In genomic region chr10:18525726-18526125, GRCm38 (mm10) we compare ENCODE assay signal across 12 mouse cellular contexts. TPM values are rescaled to one million over a fixed set of nuclear protein-coding genes. Genes with fewer than 3 reads are reported as not detected.
DNase-seq lines count a peak whose midpoint lies in the region; ATAC-seq and TF ChIP-seq lines count a peak whose summit lies in the region.
"Had no signal": no experiment of that assay in that cellular context is flagged by ENCODE, and none has a peak within 500 bp of the region (broad histone marks: within the 10 kb centered on the region; RNA-seq: fewer than 3 reads in every experiment).

No protein-coding gene starts in this region.

- no peak for TF ChIP-seq CTCF in layer of hippocampus, adult 2 months (conservative IDR thresholded peaks at IDR 0.05)

- ATAC-seq in embryonic facial prominence, embryonic 13.5 days (ENCODE audit: insufficient number of reproducible peaks, insufficient read depth, low FRiP score, low TSS enrichment, low read depth), result no peak
- peak; percentile 28; the same call in 1 of the 2 replicates for ATAC-seq in midbrain, embryonic 14.5 days (ENCODE audit: low FRiP score, low TSS enrichment)
- no peak for ATAC-seq in liver, embryonic 11.5 days (replicated peaks; ENCODE audit: low FRiP score)

- H3K36me3 ChIP-seq in embryonic facial prominence, embryonic 13.5 days, result peaks cover 29% of the 10 kb centered on the region
- peaks cover 40% of the 10 kb centered on the region for H3K36me3 ChIP-seq in midbrain, embryonic 14.5 days (ENCODE audit: control insufficient read depth, insufficient read depth, low read length)
- H3K36me3 ChIP-seq in liver, embryonic 11.5 days (ENCODE audit: control insufficient read depth, insufficient read depth, low read length), result 0 out of 2 replicates have a peak, but pooled peaks cover 2% of the 10 kb centered on the region
- H3K36me3 ChIP-seq: liver, embryonic 15.5 days had no signal

- 28% methylated on average over 9 of the region's 9 CpGs for WGBS in embryonic facial prominence, embryonic 13.5 days
- WGBS in midbrain, embryonic 14.5 days, result 64% methylated on average over 9 of the region's 9 CpGs
- 64% methylated on average over 9 of the region's 9 CpGs for WGBS in liver, embryonic 11.5 days

- peak overlapping the region; percentile 11; the same call in 1 of the 2 replicates for H3K9ac ChIP-seq in embryonic facial prominence, embryonic 13.5 days
- no peak overlapping the region for H3K9ac ChIP-seq in midbrain, embryonic 14.5 days (replicated peaks; ENCODE audit: low read length)
- no peak overlapping the region for H3K9ac ChIP-seq in liver, embryonic 11.5 days (ENCODE audit: low read depth, low read length)
- H3K9ac ChIP-seq: liver, embryonic 15.5 days had no signal

- H3K27ac ChIP-seq in layer of hippocampus, adult 2 months, result peak overlapping the region; percentile 91
- H3K27ac ChIP-seq in embryonic facial prominence, embryonic 13.5 days, result peak overlapping the region; percentile 33; the same call in 1 of the 2 replicates
- H3K27ac ChIP-seq in midbrain, embryonic 14.5 days (replicated peaks; ENCODE audit: low read depth, low read length), result no peak overlapping the region
- no peak overlapping the region for H3K27ac ChIP-seq in liver, embryonic 11.5 days (ENCODE audit: low read depth, low read length)
- H3K27ac ChIP-seq: liver, embryonic 15.5 days had no signal

- H3K4me2 ChIP-seq in embryonic facial prominence, embryonic 13.5 days, result no peak overlapping the region
- no peak overlapping the region for H3K4me2 ChIP-seq in midbrain, embryonic 14.5 days (ENCODE audit: low read length)
- no peak overlapping the region for H3K4me2 ChIP-seq in liver, embryonic 11.5 days
- H3K4me2 ChIP-seq: heart, embryonic 11.5 days; liver, embryonic 15.5 days had no signal

- H3K4me1 ChIP-seq in embryonic facial prominence, embryonic 13.5 days, result peaks cover 30% of the 10 kb centered on the region
- no peaks in the 10 kb centered on the region for H3K4me1 ChIP-seq in midbrain, embryonic 14.5 days (ENCODE audit: control insufficient read depth, insufficient read depth, low read length)
- H3K4me1 ChIP-seq in liver, embryonic 11.5 days (replicated peaks; ENCODE audit: control insufficient read depth, insufficient read depth, low read length), result no peaks in the 10 kb centered on the region; the same call in 1 of the 2 replicates
- H3K4me1 ChIP-seq: liver, embryonic 15.5 days; megakaryocyte, embryonic 14.5 days had no signal

- peak overlapping the region; percentile 61 for H3K4me3 ChIP-seq in layer of hippocampus, adult 2 months
- H3K4me3 ChIP-seq in embryonic facial prominence, embryonic 13.5 days, result no peak overlapping the region
- no peak overlapping the region for H3K4me3 ChIP-seq in midbrain, embryonic 14.5 days (replicated peaks; ENCODE audit: low read depth, low read length)
- no peak overlapping the region for H3K4me3 ChIP-seq in liver, embryonic 11.5 days (ENCODE audit: low read depth, low read length)
- H3K4me3 ChIP-seq: liver, embryonic 15.5 days; megakaryocyte, embryonic 14.5 days had no signal

- peak; percentile 52 to 67 for DNase-seq in cerebellum, postnatal 14 days
- DNase-seq in cerebellum, adult 11-12 months, result no peak
- DNase-seq in layer of hippocampus, adult 2 months (ENCODE audit: low spot score in 2 of 2), result no peak
- no peak for DNase-seq in layer of hippocampus, adult 11-12 months (ENCODE audit: low spot score)
- DNase-seq in midbrain, embryonic 14.5 days, result no peak
- DNase-seq in liver, embryonic 11.5 days (ENCODE audit: low spot score), result no peak
- DNase-seq in liver, result no peak
- DNase-seq: adrenal gland, postnatal 10 days had no signal

- no peaks in the 10 kb centered on the region for H3K9me3 ChIP-seq in embryonic facial prominence, embryonic 13.5 days
- H3K9me3 ChIP-seq in midbrain, embryonic 14.5 days (ENCODE audit: control insufficient read depth, low read length), result no peaks in the 10 kb centered on the region
- no peaks in the 10 kb centered on the region for H3K9me3 ChIP-seq in liver, embryonic 11.5 days (ENCODE audit: control insufficient read depth, low read length)
- H3K9me3 ChIP-seq: liver, embryonic 15.5 days; megakaryocyte, embryonic 14.5 days had no signal

- no peaks in the 10 kb centered on the region for H3K27me3 ChIP-seq in embryonic facial prominence, embryonic 13.5 days
- H3K27me3 ChIP-seq in midbrain, embryonic 14.5 days (ENCODE audit: control insufficient read depth, insufficient read depth, low read length), result no peaks in the 10 kb centered on the region
- no peaks in the 10 kb centered on the region for H3K27me3 ChIP-seq in liver, embryonic 11.5 days (replicated peaks; ENCODE audit: control insufficient read depth, insufficient read depth, low read length)
- H3K27me3 ChIP-seq: liver, embryonic 15.5 days had no signal

RNA-seq across cellular contexts. Expression of gene Hebp2, which starts 20.1 kb away (rescaled TPM):
- total RNA-seq in layer of hippocampus, adult 2 months (2021), result 1 to 10 TPM; 2.7 to 2.8 TPM
- 21.4 and 24.9 TPM in 2 replicates for polyA plus RNA-seq in embryonic facial prominence, embryonic 13.5 days (2015; fragmentation: Nextera tagmentation; extraction: Ambion mirVana)
- 8.2 and 9.4 TPM in 2 replicates for polyA plus RNA-seq in midbrain, embryonic 14.5 days (2014; fragmentation: Nextera tagmentation; extraction: Ambion mirVana)
- 4.7 and 6.1 TPM in 2 replicates for polyA plus RNA-seq in liver, embryonic 11.5 days (2014; fragmentation: Nextera tagmentation; extraction: Ambion mirVana)

Comparison
In these comparisons a context has a peak if more than half of its experiments do, and no peak if none do; other contexts are left out.
1. DNase-seq: peak in cerebellum, postnatal 14 days (2 of 2); none in cerebellum, adult 11-12 months (single experiment), layer of hippocampus, adult 2 months (0 of 2), layer of hippocampus, adult 11-12 months (single experiment), midbrain, embryonic 14.5 days (single experiment), liver, embryonic 11.5 days (single experiment) and liver (single experiment).
2. H3K27ac ChIP-seq: peak in layer of hippocampus, adult 2 months (single experiment) and embryonic facial prominence, embryonic 13.5 days (single experiment); none in midbrain, embryonic 14.5 days (single experiment) and liver, embryonic 11.5 days (single experiment).